Mouse (Mus musculus) heart, embryonic 15.5 days (tissue): ENCODE measurements at regions not wholly inside any gene's neighbourhood (a gene's known extent, or its start where the extent isn't known, plus 50 kb on each side); places are given as distances from the start of the nearest gene placed in this dataset.
A peak's percentile ranks its signal among the peaks of the same experiment; 100 is the strongest.

Source experiments
- ATAC-seq: fragments of 200-750 bp; cut with Nextera tagmentation; replicated peaks from 2 replicates; pipeline ENCODE4 v1.8.0; 2017; ENCODE audit warnings: low read depth, moderate TSS enrichment; ENCODE audit not compliant: insufficient number of reproducible peaks, insufficient read depth, low FRiP score
- H3K27ac ChIP-seq: fragments of 300-500 bp; sonication (generic); 2 replicates; pipeline ENCODE4 v1.5.1; 2015; ENCODE audit warnings: mild to moderate bottlenecking, inconsistent platforms
- H3K27me3 ChIP-seq: fragments of 300-500 bp; sonication (generic); 2 replicates; pipeline ENCODE4 v1.6.1; 2015; ENCODE audit warnings: inconsistent platforms
- H3K36me3 ChIP-seq: fragments of 300-500 bp; sonication (generic); 2 replicates; pipeline ENCODE4 v1.6.1; 2015; ENCODE audit warnings: mild to moderate bottlenecking, inconsistent platforms
- H3K4me1 ChIP-seq: fragments of 300-500 bp; sonication (generic); replicated peaks from 2 replicates; pipeline ENCODE4 v1.6.1; 2015; ENCODE audit warnings: inconsistent platforms
- H3K4me2 ChIP-seq: fragments of 300-500 bp; sonication (generic); 2 replicates; pipeline ENCODE4 v1.6.1; 2015; ENCODE audit warnings: inconsistent platforms, mild to moderate bottlenecking, moderate library complexity
- H3K4me3 ChIP-seq: fragments of 300-500 bp; sonication (generic); 2 replicates; pipeline ENCODE4 v1.5.1; 2015; ENCODE audit warnings: mild to moderate bottlenecking, inconsistent platforms
- H3K9ac ChIP-seq: fragments of 300-500 bp; sonication (generic); 2 replicates; pipeline ENCODE4 v1.6.1; 2015; ENCODE audit warnings: mild to moderate bottlenecking, inconsistent platforms
- H3K9me3 ChIP-seq: fragments of 300-500 bp; sonication (generic); replicated peaks from 2 replicates; pipeline ENCODE4 v1.6.1; 2016; ENCODE audit warnings: inconsistent platforms
- WGBS: fragments of 180-500 bp; shearing (Covaris S2); methylation state at CpG from one replicate; pipeline ENCODE4 v1.1.7; 2015; ENCODE audit warnings: mixed read lengths; 5-methylcytosine and 5-hydroxymethylcytosine counted together

- Histone ChIP-seq H3K27me3 (no peaks in the 10 kb centered on the region), H3K9me3 (no peaks in the 10 kb centered on the region), H3K9ac (no peak overlapping the region), H3K4me2 (no peak overlapping the region), H3K4me3 (no peak overlapping the region), H3K4me1 (no peaks in the 10 kb centered on the region), H3K27ac (no peak overlapping the region), H3K36me3 (no peaks in the 10 kb centered on the region)
- 62% methylated on average over 2 of the region's 2 CpGs for WGBS
- no peak for ATAC-seq
Observed at GRCm38 (mm10) chr11:10798079-10798478, 315.9 kb upstream of the Vwc2 start.

- Histone ChIP-seq H3K4me3 (no peak overlapping the region), H3K27ac (no peak overlapping the region), H3K4me1 (no peaks in the 10 kb centered on the region), H3K9me3 (no peaks in the 10 kb centered on the region), H3K4me2 (no peak overlapping the region), H3K9ac (no peak overlapping the region), H3K27me3 (no peaks in the 10 kb centered on the region), H3K36me3 (no peaks in the 10 kb centered on the region)
- no peak for ATAC-seq
- 82% methylated on average over 3 of the region's 3 CpGs for WGBS
Observed at GRCm38 (mm10) chr11:10840191-10840590, 273.8 kb upstream of the Vwc2 start.

- H3K27me3 ChIP-seq, result no peaks in the 10 kb centered on the region
- no peaks in the 10 kb centered on the region for H3K9me3 ChIP-seq
- 39% methylated on average over 4 of the region's 4 CpGs for WGBS
- ATAC-seq, result peak; percentile 76
- no peaks in the 10 kb centered on the region for H3K36me3 ChIP-seq
- peak overlapping the region; percentile 22 for H3K27ac ChIP-seq
- no peaks in the 10 kb centered on the region for H3K4me1 ChIP-seq
- H3K4me3 ChIP-seq, result no peak overlapping the region
- no peak overlapping the region for H3K9ac ChIP-seq
- H3K4me2 ChIP-seq, result peak overlapping the region; percentile 31; the same call in 1 of the 2 replicates
Observed at GRCm38 (mm10) chr11:10841083-10841482, 272.9 kb upstream of the Vwc2 start.

- Histone ChIP-seq H3K9ac (no peak overlapping the region), H3K9me3 (no peaks in the 10 kb centered on the region), H3K4me3 (no peak overlapping the region), H3K4me2 (no peak overlapping the region), H3K36me3 (no peaks in the 10 kb centered on the region), H3K4me1 (no peaks in the 10 kb centered on the region), H3K27me3 (no peaks in the 10 kb centered on the region), H3K27ac (no peak overlapping the region)
- ATAC-seq, result no peak
- WGBS, result 53% methylated on average over 2 of the region's 2 CpGs
Observed at GRCm38 (mm10) chr11:10872267-10872666, 241.8 kb upstream of the Vwc2 start.

GRCm38 (mm10) chr11:10893302-10893701 lies 220.7 kb upstream of the Vwc2 start:
- Histone ChIP-seq H3K36me3 (no peaks in the 10 kb centered on the region), H3K4me1 (no peaks in the 10 kb centered on the region), H3K9ac (no peak overlapping the region), H3K4me3 (no peak overlapping the region), H3K27ac (no peak overlapping the region), H3K9me3 (no peaks in the 10 kb centered on the region), H3K4me2 (no peak overlapping the region), H3K27me3 (no peaks in the 10 kb centered on the region)
- whole genome bisulfite sequencing, result 65% methylated on average over 3 of the region's 3 CpGs
- ATAC-seq, result no peak

GRCm38 (mm10) chr11:10923998-10924397 lies 190.0 kb upstream of the Vwc2 start:
- H3K36me3 ChIP-seq, result no peaks in the 10 kb centered on the region
- H3K4me2 ChIP-seq, result no peak overlapping the region
- ATAC-seq, result no peak
- H3K27ac ChIP-seq, result no peak overlapping the region
- H3K9ac ChIP-seq, result no peak overlapping the region
- H3K27me3 ChIP-seq, result no peaks in the 10 kb centered on the region
- no peaks in the 10 kb centered on the region for H3K4me1 ChIP-seq
- H3K4me3 ChIP-seq, result no peak overlapping the region
- WGBS, result 85% methylated on average over 1 of the region's 1 CpGs
- no peaks in the 10 kb centered on the region for H3K9me3 ChIP-seq

GRCm38 (mm10) chr11:10952914-10953313 lies 161.1 kb upstream of the Vwc2 start:
- no peaks in the 10 kb centered on the region for H3K9me3 ChIP-seq
- H3K4me2 ChIP-seq, result no peak overlapping the region
- WGBS, result 75% methylated on average over 4 of the region's 4 CpGs
- no peaks in the 10 kb centered on the region for H3K4me1 ChIP-seq
- ATAC-seq, result no peak
- no peaks in the 10 kb centered on the region for H3K36me3 ChIP-seq
- no peak overlapping the region for H3K27ac ChIP-seq
- no peak overlapping the region for H3K4me3 ChIP-seq
- no peak overlapping the region for H3K9ac ChIP-seq
- no peaks in the 10 kb centered on the region for H3K27me3 ChIP-seq
